Mouse (Mus musculus) cerebellum, adult 2 months (tissue): ENCODE results near the gene Eif4g3.

Experiments used
- CTCF ChIP-seq: fragments of 200-500 bp; IDR thresholded peaks from 2 replicates; pipeline ENCODE4 v1.5.1; 2011; ENCODE audit warnings: low read depth, mild to moderate bottlenecking, control low read depth, low read length, moderate library complexity, borderline replicate concordance; ENCODE audit not compliant: insufficient read depth
- POLR2A ChIP-seq: fragments of 200-500 bp; IDR thresholded peaks from 2 replicates; pipeline ENCODE4 v1.6.1; 2011; ENCODE audit warnings: low read length, control low read depth, borderline replicate concordance; ENCODE audit not compliant: insufficient read depth

DNA sequence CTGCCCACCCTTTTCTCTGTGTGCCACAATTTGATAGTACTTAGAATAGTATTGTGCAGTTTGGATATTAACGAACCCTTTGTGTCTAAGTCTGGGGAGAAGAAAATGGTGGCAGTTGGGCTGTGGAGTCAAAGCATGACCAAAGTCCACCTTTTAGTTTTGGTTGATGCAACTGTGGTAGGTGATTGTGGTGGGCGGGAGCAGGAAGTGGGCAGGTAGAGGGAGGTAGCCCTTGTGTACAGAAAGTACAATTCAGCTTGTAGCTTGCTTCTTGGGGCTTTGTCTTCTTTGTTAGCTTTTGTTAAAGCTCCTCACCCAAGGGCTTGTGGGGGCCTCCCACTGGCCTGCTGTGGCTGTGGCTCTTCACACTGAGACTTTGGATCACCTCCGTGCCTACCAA lies 109.6 kb downstream of the Eif4g3 start:
- TF ChIP-seq CTCF (no peak), POLR2A (no peak)
